Mouse (Mus musculus) heart, adult 2 months (tissue): ENCODE measurements around the gene Dhx30. TPM values are rescaled to one million over a fixed set of nuclear protein-coding genes. Genes with fewer than 3 reads are reported as not detected.

ENCODE experiments used
- DNase-seq, 2 experiments: peaks; one replicate each; pipeline ENCODE4 v3.0.0; 2021
- H3K27ac ChIP-seq: fragments of 200-600 bp; 2 replicates; pipeline ENCODE4 v1.8.1; 2022
- H3K27me3 ChIP-seq: fragments of 200-500 bp; 2 replicates; pipeline ENCODE4 v1.6.1; 2012; ENCODE audit warnings: mild to moderate bottlenecking, low read length, inconsistent platforms, mixed read lengths; ENCODE audit not compliant: control insufficient read depth, insufficient read depth
- H3K36me3 ChIP-seq: fragments of 200-500 bp; 2 replicates; pipeline ENCODE4 v1.6.1; 2012; ENCODE audit warnings: low read length, inconsistent platforms; ENCODE audit not compliant: control insufficient read depth, insufficient read depth
- H3K4me1 ChIP-seq: fragments of 200-500 bp; 2 replicates; pipeline ENCODE4 v1.6.1; 2011; ENCODE audit warnings: low read length; ENCODE audit not compliant: control insufficient read depth, insufficient read depth
- H3K4me3 ChIP-seq: fragments of 200-600 bp; 2 replicates; pipeline ENCODE4 v1.8.1; 2022
- H3K79me2 ChIP-seq: fragments of 200-500 bp; replicated peaks from 2 replicates; pipeline ENCODE4 v1.6.1; 2012; ENCODE audit warnings: mild to moderate bottlenecking, inconsistent platforms, low read length, moderate library complexity, mixed read lengths; ENCODE audit not compliant: control insufficient read depth, insufficient read depth
- H3K9ac ChIP-seq: fragments of 200-500 bp; 2 replicates; pipeline ENCODE4 v1.6.1; 2012; ENCODE audit warnings: low read depth, mild to moderate bottlenecking, control low read depth, inconsistent platforms, low read length, mixed read lengths
- CTCF ChIP-seq: fragments of 200-600 bp; IDR thresholded peaks from 2 replicates; pipeline ENCODE4 v1.8.1; 2022; ENCODE audit warnings: antibody characterized with exemption, mild to moderate bottlenecking, moderate library complexity
- EP300 ChIP-seq: fragments of 200-500 bp; IDR thresholded peaks from 2 replicates; pipeline ENCODE4 v1.6.1; 2011; ENCODE audit warnings: low read depth, low read length, control low read depth; ENCODE audit not compliant: insufficient read depth
- POLR2A ChIP-seq: fragments of 200-500 bp; IDR thresholded peaks from 2 replicates; pipeline ENCODE4 v1.6.1; 2011; ENCODE audit warnings: mild to moderate bottlenecking, low read depth, low read length, control low read depth; ENCODE audit not compliant: insufficient read depth
- WGBS: fragments of 180-500 bp; shearing (Covaris S2); methylation state at CpG from one replicate; pipeline ENCODE4 v1.1.7; 2018; 5-methylcytosine and 5-hydroxymethylcytosine counted together
- intact Hi-C: fragments of 180-260 bp; cut with DNase I; formaldehyde crosslinking; loops from one replicate; pipeline ENCODE4 v1.15.1; 2025
- polyA plus RNA-seq: library from polyadenylated mRNA; depleted of rRNA; stranded (reverse); fragments of >200 nt; gene quantifications from 2 replicates; pipeline ENCODE4 v1.2.3, GENCODE M21; 2012; rRNA removed
- total RNA-seq, 2 experiments: library from RNA; stranded (reverse); gene quantifications; 2 replicates each; pipeline ENCODE4 v1.2.3; 2021

Gene Dhx30
- total and polyA plus RNA-seq, 3 experiments, result 56.7 to 68.6 (median 64.8) TPM

DNA sequence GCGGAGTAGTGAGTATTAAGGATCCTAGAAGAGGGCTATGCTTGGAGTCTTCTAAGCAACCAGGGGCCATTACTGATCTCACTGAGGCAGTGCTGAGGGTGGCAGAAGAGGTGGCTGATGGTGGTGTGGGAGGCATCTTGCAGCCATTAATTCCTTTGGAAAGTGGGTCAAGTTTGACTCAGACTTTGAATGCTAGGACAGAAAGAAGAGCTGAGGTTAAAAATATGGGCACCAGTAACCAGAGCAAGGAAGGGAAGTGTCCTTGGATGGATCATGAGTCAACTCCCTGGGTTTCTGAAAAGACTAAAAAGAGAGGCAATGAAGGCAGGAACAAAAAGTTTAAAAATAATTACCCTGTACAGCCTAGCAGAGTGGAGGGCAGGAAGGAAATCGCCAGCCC is 79.1 kb downstream of the Dhx30 start:
- intact Hi-C loops, result no loop called here
- Histone ChIP-seq H3K36me3 (peaks cover 9% of the 10 kb centered on the region), H3K4me1 (no peaks in the 10 kb centered on the region; the same call in 1 of the 2 replicates), H3K79me2 (no peaks in the 10 kb centered on the region; the same call in 1 of the 2 replicates), H3K27ac (no peak overlapping the region), H3K4me3 (no peak overlapping the region), H3K9ac (no peak overlapping the region), H3K27me3 (no peaks in the 10 kb centered on the region)
- no peak for DNase-seq
- WGBS, result 93% methylated on average over 2 of the region's 2 CpGs
- no peak for TF ChIP-seq POLR2A
- no peak for TF ChIP-seq CTCF

- intact Hi-C loops, result no loop called here
- no peak overlapping the region for H3K4me3 ChIP-seq
- 68% methylated on average over 8 of the region's 8 CpGs for WGBS
- DNase-seq, result peak in 1 of 2 experiments; percentile 10
- H3K79me2 ChIP-seq, result no peaks in the 10 kb centered on the region; the same call in 1 of the 2 replicates
- H3K27ac ChIP-seq, result no peak overlapping the region
- H3K4me1 ChIP-seq, result no peaks in the 10 kb centered on the region; the same call in 1 of the 2 replicates
- TF ChIP-seq CTCF, result no peak
- no peak for TF ChIP-seq POLR2A
- no peak for TF ChIP-seq EP300
- peaks cover 9% of the 10 kb centered on the region for H3K36me3 ChIP-seq
- no peaks in the 10 kb centered on the region for H3K27me3 ChIP-seq
- no peak overlapping the region for H3K9ac ChIP-seq
Measured at GRCm38 (mm10) chr9:110037895-110038294, 79.7 kb downstream of the Dhx30 start.

DNA sequence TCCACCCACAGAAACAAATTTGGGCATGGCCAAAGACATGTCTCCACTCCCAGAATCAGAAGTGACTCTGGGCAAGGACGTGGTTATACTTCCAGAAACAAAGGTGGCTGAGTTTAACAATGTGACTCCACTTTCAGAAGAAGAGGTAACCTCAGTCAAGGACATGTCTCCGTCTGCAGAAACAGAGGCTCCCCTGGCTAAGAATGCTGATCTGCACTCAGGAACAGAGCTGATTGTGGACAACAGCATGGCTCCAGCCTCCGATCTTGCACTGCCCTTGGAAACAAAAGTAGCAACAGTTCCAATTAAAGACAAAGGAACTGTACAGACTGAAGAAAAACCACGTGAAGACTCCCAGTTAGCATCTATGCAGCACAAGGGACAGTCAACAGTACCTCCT is 82.5 kb downstream of the Dhx30 start:
- no peak for DNase-seq
- intact Hi-C loops, result no loop called here
- no peak for TF ChIP-seq CTCF
- H3K4me1 ChIP-seq, result no peaks in the 10 kb centered on the region; the same call in 1 of the 2 replicates
- no peak overlapping the region for H3K9ac ChIP-seq
- no peak overlapping the region for H3K4me3 ChIP-seq
- H3K79me2 ChIP-seq, result no peaks in the 10 kb centered on the region; the same call in 1 of the 2 replicates
- no peaks in the 10 kb centered on the region for H3K27me3 ChIP-seq
- WGBS, result 60% methylated on average over 4 of the region's 4 CpGs
- H3K36me3 ChIP-seq, result peaks cover 9% of the 10 kb centered on the region
- H3K27ac ChIP-seq, result no peak overlapping the region

Other genes starting within 250 kb of the Dhx30 start
- gene Cdc25a, start 242.3 kb downstream of the Dhx30 start, total RNA-seq, result 1 to 10 TPM; 4.4 to 4.9 TPM
- 2.1 and 2.8 TPM in 2 replicates for gene Cdc25a, start 242.3 kb downstream of the Dhx30 start, polyA plus RNA-seq
- 100 to 1,000 TPM; 279 to 331 TPM for gene Map4, start 186.4 kb downstream of the Dhx30 start, total RNA-seq
- 172 and 183 TPM in 2 replicates for gene Map4, start 186.4 kb downstream of the Dhx30 start, polyA plus RNA-seq
- 10 to 100 TPM; 24.1 to 25.2 TPM for gene Smarcc1, start 122 bp downstream of the Dhx30 start, total RNA-seq
- gene Smarcc1, start 122 bp downstream of the Dhx30 start, polyA plus RNA-seq, result 8.4 and 10.6 TPM in 2 replicates
- gene Cspg5, start 126.0 kb upstream of the Dhx30 start, total RNA-seq, result under 1 TPM; 0.21 to 0.23 TPM
- 0.15 and 0.29 TPM in 2 replicates for gene Cspg5, start 126.0 kb upstream of the Dhx30 start, polyA plus RNA-seq
- gene Elp6, start 187.3 kb upstream of the Dhx30 start, total RNA-seq, result 1 to 10 TPM; 2.2 to 2.3 TPM
- 4.5 and 4.7 TPM in 2 replicates for gene Elp6, start 187.3 kb upstream of the Dhx30 start, polyA plus RNA-seq
- gene Scap, start 215.5 kb upstream of the Dhx30 start, total RNA-seq, result 10 to 100 TPM; 28.0 to 33.1 TPM
- 16.0 and 17.5 TPM in 2 replicates for gene Scap, start 215.5 kb upstream of the Dhx30 start, polyA plus RNA-seq